Mouse (Mus musculus) hindbrain, embryonic 10.5 days (tissue): ENCODE measurements around the gene Stab1. TPM values are rescaled to one million over a fixed set of nuclear protein-coding genes. Genes with fewer than 3 reads are reported as not detected.
A peak's percentile ranks its signal among the peaks of the same experiment; 100 is the strongest.

Experiments
- DNase-seq: peaks from one replicate; pipeline ENCODE4 v3.0.0-alpha.2; 2017; ENCODE audit warnings: low spot score
- H3K27ac ChIP-seq: fragments of 300-500 bp; sonication (generic); 2 replicates; pipeline ENCODE4 v1.5.1; 2016; ENCODE audit warnings: mild to moderate bottlenecking, moderate library complexity
- H3K27me3 ChIP-seq: fragments of 300-500 bp; sonication (generic); 2 replicates; pipeline ENCODE4 v1.6.1; 2016; ENCODE audit warnings: mild to moderate bottlenecking; ENCODE audit not compliant: poor library complexity, insufficient read depth, severe bottlenecking
- H3K36me3 ChIP-seq: fragments of 300-500 bp; sonication (generic); 2 replicates; pipeline ENCODE4 v1.6.1; 2016; ENCODE audit warnings: mild to moderate bottlenecking, moderate library complexity
- H3K4me1 ChIP-seq: fragments of 300-500 bp; sonication (generic); replicated peaks from 2 replicates; pipeline ENCODE4 v1.6.1; 2016; ENCODE audit warnings: mild to moderate bottlenecking
- H3K4me3 ChIP-seq: fragments of 300-500 bp; sonication (generic); 2 replicates; pipeline ENCODE4 v1.5.1; 2016; ENCODE audit warnings: mild to moderate bottlenecking, moderate library complexity
- H3K9me3 ChIP-seq: fragments of 300-500 bp; sonication (generic); 2 replicates; pipeline ENCODE4 v1.6.1; 2016; ENCODE audit warnings: mild to moderate bottlenecking, moderate library complexity
- WGBS: fragments of 180-500 bp; shearing (Covaris S2); methylation state at CpG from one replicate; pipeline ENCODE4 v1.1.7; 2016; 5-methylcytosine and 5-hydroxymethylcytosine counted together
- polyA plus RNA-seq: library from polyadenylated mRNA; unstranded; fragments of >200 nt; fragmentation: Nextera tagmentation; extraction: Ambion mirVana; gene quantifications from 2 replicates; pipeline ENCODE4 v1.2.1, GENCODE M21; 2016

Stab1 gene
- polyA plus RNA-seq, 1 experiment from 2014 or later = 25.7 TPM

GRCm38 (mm10) chr14:31141011-31141410 is 27.4 kb downstream of the Stab1 start:
- H3K9me3 ChIP-seq = 0 out of 2 replicates have a peak, but pooled peaks cover 8% of the 10 kb centered on the region
- DNase-seq = no peak
- WGBS = 96% methylated on average over 14 of the region's 14 CpGs
- no peak overlapping the region for H3K27ac ChIP-seq
- no peak overlapping the region for H3K4me3 ChIP-seq
- peaks cover 77% of the 10 kb centered on the region for H3K36me3 ChIP-seq
- H3K4me1 ChIP-seq = peaks cover 8% of the 10 kb centered on the region; the same call in 1 of the 2 replicates
- no peaks in the 10 kb centered on the region for H3K27me3 ChIP-seq

- Histone ChIP-seq H3K27me3 (no peaks in the 10 kb centered on the region), H3K36me3 (peaks cover 86% of the 10 kb centered on the region), H3K4me1 (peaks cover 8% of the 10 kb centered on the region; the same call in 1 of the 2 replicates), H3K9me3 (0 out of 2 replicates have a peak, but pooled peaks cover 8% of the 10 kb centered on the region), H3K4me3 (no peak overlapping the region), H3K27ac (no peak overlapping the region)
- DNase-seq = no peak
- WGBS = 91% methylated on average over 15 of the region's 15 CpGs
These were observed 28.3 kb downstream of the Stab1 start for GRCm38 (mm10) chr14:31140141-31140540.

- 0 out of 2 replicates have a peak, but pooled peaks cover 8% of the 10 kb centered on the region for H3K9me3 ChIP-seq
- H3K4me3 ChIP-seq = no peak overlapping the region
- H3K27ac ChIP-seq = no peak overlapping the region
- peaks cover 91% of the 10 kb centered on the region for H3K36me3 ChIP-seq
- no peaks in the 10 kb centered on the region for H3K27me3 ChIP-seq
- 96% methylated on average over 12 of the region's 12 CpGs for WGBS
- DNase-seq = no peak
- H3K4me1 ChIP-seq = peaks cover 11% of the 10 kb centered on the region
These were observed 28.8 kb downstream of the Stab1 start for GRCm38 (mm10) chr14:31139666-31140065.

GRCm38 (mm10) chr14:31138897-31139429 is 29.5 kb downstream of the Stab1 start:
- H3K9me3 ChIP-seq = 0 out of 2 replicates have a peak, but pooled peaks cover 8% of the 10 kb centered on the region
- no peak overlapping the region for H3K27ac ChIP-seq
- H3K4me1 ChIP-seq = peaks cover 18% of the 10 kb centered on the region
- no peak overlapping the region for H3K4me3 ChIP-seq
- peaks cover 98% of the 10 kb centered on the region for H3K36me3 ChIP-seq
- DNase-seq = no peak
- 94% methylated on average over 9 of the region's 9 CpGs for WGBS
- no peaks in the 10 kb centered on the region for H3K27me3 ChIP-seq

- H3K27me3 ChIP-seq = no peaks in the 10 kb centered on the region
- H3K9me3 ChIP-seq = 0 out of 2 replicates have a peak, but pooled peaks cover 8% of the 10 kb centered on the region
- peak overlapping the region; percentile 29; the same call in 1 of the 2 replicates for H3K27ac ChIP-seq
- peaks cover 24% of the 10 kb centered on the region for H3K4me1 ChIP-seq
- H3K4me3 ChIP-seq = no peak overlapping the region
- WGBS = 90% methylated on average over 33 of the region's 35 CpGs
- H3K36me3 ChIP-seq = peaks cover 100% of the 10 kb centered on the region
- DNase-seq = no peak
These were observed 30.1 kb downstream of the Stab1 start for GRCm38 (mm10) chr14:31138219-31138896.

GRCm38 (mm10) chr14:31137791-31138190 is 30.6 kb downstream of the Stab1 start:
- Histone ChIP-seq H3K36me3 (peaks cover 100% of the 10 kb centered on the region), H3K27ac (peak overlapping the region; percentile 50; the same call in 1 of the 2 replicates), H3K4me1 (peaks cover 29% of the 10 kb centered on the region), H3K4me3 (no peak overlapping the region), H3K27me3 (no peaks in the 10 kb centered on the region), H3K9me3 (0 out of 2 replicates have a peak, but pooled peaks cover 7% of the 10 kb centered on the region)
- WGBS = 74% methylated on average over 11 of the region's 11 CpGs
- no peak for DNase-seq

- peaks cover 100% of the 10 kb centered on the region for H3K36me3 ChIP-seq
- 0 out of 2 replicates have a peak overlapping the region, but pooled peaks have one; percentile 50 for H3K27ac ChIP-seq
- 0 out of 2 replicates have a peak, but pooled peaks cover 4% of the 10 kb centered on the region for H3K9me3 ChIP-seq
- WGBS = 92% methylated on average over 10 of the region's 10 CpGs
- no peak overlapping the region for H3K4me3 ChIP-seq
- H3K27me3 ChIP-seq = no peaks in the 10 kb centered on the region
- peaks cover 35% of the 10 kb centered on the region for H3K4me1 ChIP-seq
- no peak for DNase-seq
These were observed 31.2 kb downstream of the Stab1 start for GRCm38 (mm10) chr14:31137281-31137595.

- 92% methylated on average over 26 of the region's 26 CpGs for WGBS
- DNase-seq = no peak
- Histone ChIP-seq H3K27me3 (no peaks in the 10 kb centered on the region), H3K4me3 (no peak overlapping the region), H3K27ac (no peak overlapping the region), H3K36me3 (peaks cover 94% of the 10 kb centered on the region), H3K9me3 (no peaks in the 10 kb centered on the region), H3K4me1 (peaks cover 41% of the 10 kb centered on the region)
These were observed 31.8 kb downstream of the Stab1 start for GRCm38 (mm10) chr14:31136411-31137280.

- WGBS = 94% methylated on average over 34 of the region's 34 CpGs
- no peak overlapping the region for H3K27ac ChIP-seq
- no peaks in the 10 kb centered on the region for H3K27me3 ChIP-seq
- DNase-seq = no peak
- H3K4me1 ChIP-seq = peaks cover 50% of the 10 kb centered on the region
- no peak overlapping the region for H3K4me3 ChIP-seq
- no peaks in the 10 kb centered on the region for H3K9me3 ChIP-seq
- H3K36me3 ChIP-seq = peaks cover 85% of the 10 kb centered on the region
These were observed 32.7 kb downstream of the Stab1 start for GRCm38 (mm10) chr14:31135495-31136410.

- no peak for DNase-seq
- 92% methylated on average over 25 of the region's 25 CpGs for WGBS
- Histone ChIP-seq H3K27ac (no peak overlapping the region), H3K9me3 (no peaks in the 10 kb centered on the region), H3K36me3 (peaks cover 71% of the 10 kb centered on the region), H3K4me3 (no peak overlapping the region), H3K27me3 (no peaks in the 10 kb centered on the region), H3K4me1 (peaks cover 62% of the 10 kb centered on the region)
These were observed 34.1 kb downstream of the Stab1 start for GRCm38 (mm10) chr14:31134015-31135000.

- Histone ChIP-seq H3K4me1 (peaks cover 66% of the 10 kb centered on the region), H3K4me3 (peak overlapping the region; percentile 98), H3K36me3 (peaks cover 59% of the 10 kb centered on the region)
These were observed 35.3 kb downstream of the Stab1 start for GRCm38 (mm10) chr14:31133023-31133665.

More at GRCm38 (mm10) chr14:31133023-31133665, 35.3 kb downstream of the Stab1 start:
- WGBS = 82% methylated on average over 11 of the region's 11 CpGs
- H3K27ac ChIP-seq = peak overlapping the region; percentile 41; the same call in 1 of the 2 replicates
- no peaks in the 10 kb centered on the region for H3K9me3 ChIP-seq
- DNase-seq = no peak
- H3K27me3 ChIP-seq = no peaks in the 10 kb centered on the region
